Mouse (Mus musculus) macrophage (primary cell): ENCODE measurements around the gene Sptlc2. TPM values are rescaled to one million over a fixed set of nuclear protein-coding genes. Genes with fewer than 3 reads are reported as not detected.
"Not testable (repeated sequence)": the region's sequence is repeated elsewhere in the genome, so short reads cannot be mapped to it uniquely, and the experiment has no call there.

Source experiments
- H3K27ac ChIP-seq: fragments of 350-480 bp; formaldehyde crosslinking; 2 replicates; pipeline ENCODE4 v1.9.0; 2021
- H3K36me3 ChIP-seq: fragments of 350-480 bp; formaldehyde crosslinking; 2 replicates; pipeline ENCODE4 v1.9.0; 2021; ENCODE audit errors: inconsistent target
- H3K4me3 ChIP-seq: fragments of 350-480 bp; formaldehyde crosslinking; 2 replicates; pipeline ENCODE4 v1.9.0; 2021; ENCODE audit errors: inconsistent target
- H3K79me2 ChIP-seq: fragments of 350-480 bp; formaldehyde crosslinking; 2 replicates; pipeline ENCODE4 v1.9.0; 2021; ENCODE audit errors: inconsistent target
- WGBS: methylation state at CpG from one replicate; pipeline ENCODE4 v1.1.7; 2026; ENCODE audit warnings: inconsistent platforms; ENCODE audit not compliant: missing documents; 5-methylcytosine and 5-hydroxymethylcytosine counted together
- polyA plus RNA-seq: library from polyadenylated mRNA; stranded (reverse); fragments of 250-400 nt; gene quantifications from 3 replicates; pipeline ENCODE4 v1.2.4, GENCODE M21; 2018; ENCODE audit warnings: inconsistent platforms

Gene Sptlc2
- polyA plus RNA-seq, 1 experiment from 2014 or later: 96.5 TPM

GRCm38 (mm10) chr12:87293934-87294333 is 94.2 kb downstream of the Sptlc2 start:
- no peak overlapping the region for H3K4me3 ChIP-seq
- H3K27ac ChIP-seq: no peak overlapping the region
- H3K36me3 ChIP-seq: no peaks in the 10 kb centered on the region
- H3K79me2 ChIP-seq: no peaks in the 10 kb centered on the region
- 97% methylated on average over 6 of the region's 6 CpGs for WGBS

GRCm38 (mm10) chr12:87289100-87289499 is 99.1 kb downstream of the Sptlc2 start:
- Histone ChIP-seq H3K79me2 (no peaks in the 10 kb centered on the region), H3K27ac (no peak overlapping the region), H3K36me3 (no peaks in the 10 kb centered on the region), H3K4me3 (no peak overlapping the region)
- 90% methylated on average over 5 of the region's 5 CpGs for WGBS

- no peak overlapping the region for H3K4me3 ChIP-seq
- 58% methylated on average over 5 of the region's 5 CpGs for WGBS
- H3K79me2 ChIP-seq: no peaks in the 10 kb centered on the region
- H3K36me3 ChIP-seq: no peaks in the 10 kb centered on the region
- H3K27ac ChIP-seq: no peak overlapping the region
Measured at GRCm38 (mm10) chr12:87284726-87285125, 103.4 kb downstream of the Sptlc2 start.

GRCm38 (mm10) chr12:87284268-87284667 is 103.9 kb downstream of the Sptlc2 start:
- Histone ChIP-seq H3K36me3 (no peaks in the 10 kb centered on the region), H3K4me3 (no peak overlapping the region), H3K79me2 (no peaks in the 10 kb centered on the region), H3K27ac (no peak overlapping the region)
- 56% methylated on average over 1 of the region's 4 CpGs for WGBS

- WGBS: 94% methylated on average over 7 of the region's 7 CpGs
Measured at GRCm38 (mm10) chr12:87283706-87284105, 104.4 kb downstream of the Sptlc2 start.

GRCm38 (mm10) chr12:87282743-87283142 is 105.4 kb downstream of the Sptlc2 start:
- WGBS: 98% methylated on average over 4 of the region's 4 CpGs
- Histone ChIP-seq H3K4me3 (no peak overlapping the region), H3K27ac (no peak overlapping the region), H3K36me3 (no peaks in the 10 kb centered on the region), H3K79me2 (no peaks in the 10 kb centered on the region)

More at GRCm38 (mm10) chr12:87283706-87284105, 104.4 kb downstream of the Sptlc2 start:
- H3K27ac ChIP-seq: no peak overlapping the region
- H3K79me2 ChIP-seq: no peaks in the 10 kb centered on the region
- H3K4me3 ChIP-seq: no peak overlapping the region
- H3K36me3 ChIP-seq: no peaks in the 10 kb centered on the region

- Histone ChIP-seq H3K36me3 (no peaks in the 10 kb centered on the region), H3K27ac (no peak overlapping the region), H3K79me2 (no peaks in the 10 kb centered on the region), H3K4me3 (no peak overlapping the region)
- 89% methylated on average over 1 of the region's 1 CpGs for WGBS
Measured at GRCm38 (mm10) chr12:87281766-87282165, 106.4 kb downstream of the Sptlc2 start.

GRCm38 (mm10) chr12:87279879-87280278 is 108.3 kb downstream of the Sptlc2 start:
- no peaks in the 10 kb centered on the region for H3K79me2 ChIP-seq
- WGBS: 95% methylated on average over 14 of the region's 14 CpGs
- H3K36me3 ChIP-seq: no peaks in the 10 kb centered on the region
- no peak overlapping the region for H3K4me3 ChIP-seq
- H3K27ac ChIP-seq: no peak overlapping the region

GRCm38 (mm10) chr12:87279350-87279749 is 108.8 kb downstream of the Sptlc2 start:
- Histone ChIP-seq H3K4me3 (no peak overlapping the region), H3K27ac (no peak overlapping the region), H3K79me2 (no peaks in the 10 kb centered on the region), H3K36me3 (0 out of 2 replicates have a peak, but pooled peaks cover under 1% of the 10 kb centered on the region)
- 91% methylated on average over 3 of the region's 3 CpGs for WGBS

- Histone ChIP-seq H3K27ac (no peak overlapping the region), H3K4me3 (no peak overlapping the region), H3K79me2 (no peaks in the 10 kb centered on the region), H3K36me3 (peaks cover 7% of the 10 kb centered on the region; the same call in 1 of the 2 replicates)
- 43% methylated on average over 6 of the region's 6 CpGs for WGBS
Measured at GRCm38 (mm10) chr12:87278118-87278730, 109.9 kb downstream of the Sptlc2 start.

- H3K36me3 ChIP-seq: peaks cover 17% of the 10 kb centered on the region; the same call in 1 of the 2 replicates
- 94% methylated on average over 3 of the region's 4 CpGs for WGBS
- H3K27ac ChIP-seq, H3K79me2 ChIP-seq, H3K4me3 ChIP-seq: not testable (repeated sequence)
Measured at GRCm38 (mm10) chr12:87277251-87277650, 110.9 kb downstream of the Sptlc2 start.

- Histone ChIP-seq H3K79me2 (peaks cover 12% of the 10 kb centered on the region), H3K4me3 (no peak overlapping the region), H3K27ac (peak overlapping the region; percentile 54), H3K36me3 (peaks cover 36% of the 10 kb centered on the region)
- 47% methylated on average over 9 of the region's 9 CpGs for WGBS
Measured at GRCm38 (mm10) chr12:87274853-87275831, 113.0 kb downstream of the Sptlc2 start.

- Histone ChIP-seq H3K27ac (peak overlapping the region; percentile 97), H3K79me2 (peaks cover 79% of the 10 kb centered on the region), H3K4me3 (peak overlapping the region; percentile 98), H3K36me3 (peaks cover 45% of the 10 kb centered on the region)
- WGBS: 17% methylated on average over 4 of the region's 4 CpGs
Measured at GRCm38 (mm10) chr12:87267682-87268081, 120.5 kb downstream of the Sptlc2 start.

GRCm38 (mm10) chr12:87266827-87267603 is 121.1 kb downstream of the Sptlc2 start:
- WGBS: under 1% methylated on average over 31 of the region's 31 CpGs
- H3K79me2 ChIP-seq: peaks cover 79% of the 10 kb centered on the region
- H3K4me3 ChIP-seq: peak overlapping the region; percentile 98
- peak overlapping the region; percentile 97 for H3K27ac ChIP-seq
- peaks cover 41% of the 10 kb centered on the region for H3K36me3 ChIP-seq
